8 mouse cellular contexts compared by ENCODE assay signal in the genomic region with DNA sequence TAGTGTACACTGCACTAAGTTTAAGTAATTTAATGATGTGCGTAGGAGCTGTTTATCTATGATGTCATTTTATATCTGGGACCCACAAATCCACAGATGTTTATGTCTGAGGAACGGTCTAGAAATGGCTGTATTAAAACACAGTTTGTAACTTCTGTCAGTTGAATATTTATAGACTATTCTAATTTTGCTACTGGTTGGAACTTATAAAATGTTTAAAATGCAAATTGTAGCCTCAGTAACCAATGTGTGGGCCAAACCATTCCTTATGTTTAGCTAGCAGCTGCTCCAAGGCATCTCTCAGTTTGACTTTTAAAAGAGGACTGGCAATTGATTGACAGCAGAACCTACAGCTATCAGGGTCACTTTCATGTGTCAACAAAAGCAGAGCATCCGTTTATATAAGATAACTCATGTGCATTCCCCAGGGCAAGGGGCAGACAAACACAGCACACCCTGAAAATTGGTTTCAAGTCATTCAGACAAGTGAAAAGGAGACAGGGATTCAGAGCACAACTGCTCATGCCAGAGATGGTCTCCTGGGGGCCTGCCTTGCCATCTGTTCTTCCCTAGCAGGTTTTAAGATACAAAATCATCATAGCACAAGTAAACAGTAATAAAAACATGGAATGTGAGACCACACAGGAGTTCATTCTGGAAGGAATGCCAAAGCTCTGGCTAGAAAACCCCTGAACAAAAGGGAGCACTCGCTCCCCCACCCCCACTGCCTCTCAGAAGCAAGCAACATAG. TPM values are rescaled to one million over a fixed set of nuclear protein-coding genes. Genes with fewer than 3 reads are reported as not detected.
A peak's percentile ranks its signal among the peaks of the same experiment; 100 is the strongest.
DNase-seq lines count a peak whose midpoint lies in the region; ATAC-seq and TF ChIP-seq lines count a peak whose summit lies in the region.
"Had no signal": no experiment of that assay in that cellular context is flagged by ENCODE, and none has a peak within 500 bp of the region (broad histone marks: within the 10 kb centered on the region; RNA-seq: fewer than 3 reads in every experiment).

No protein-coding gene starts in this region.

- no peak overlapping the region for H3K27ac ChIP-seq in liver, postnatal 0 days (ENCODE audit: low read depth)
- no peak overlapping the region for H3K27ac ChIP-seq in forebrain, embryonic 13.5 days
- no peak overlapping the region for H3K27ac ChIP-seq in liver, embryonic 11.5 days (ENCODE audit: low read depth, low read length)

- peak; percentile 22 for DNase-seq in liver
- DNase-seq in liver, postnatal 0 days, result no peak
- DNase-seq in liver, embryonic 11.5 days (ENCODE audit: low spot score), result no peak
- DNase-seq in testis, postnatal 14 days (ENCODE audit: low spot score), result peak; percentile 30
- DNase-seq in adrenal gland, postnatal 36 days, result no peak
- DNase-seq: lung, postnatal 4 days had no signal

- H3K9ac ChIP-seq in liver, postnatal 0 days (replicated peaks), result no peak overlapping the region
- H3K9ac ChIP-seq in forebrain, embryonic 13.5 days, result no peak overlapping the region
- H3K9ac ChIP-seq in liver, embryonic 11.5 days (ENCODE audit: low read depth, low read length), result no peak overlapping the region

- no peaks in the 10 kb centered on the region for H3K36me3 ChIP-seq in liver, postnatal 0 days (replicated peaks; ENCODE audit: insufficient read depth, low read length)
- H3K36me3 ChIP-seq in forebrain, embryonic 13.5 days (ENCODE audit: poor library complexity, severe bottlenecking), result no peaks in the 10 kb centered on the region
- no peaks in the 10 kb centered on the region for H3K36me3 ChIP-seq in liver, embryonic 11.5 days (ENCODE audit: control insufficient read depth, insufficient read depth, low read length)

- H3K27me3 ChIP-seq in liver, postnatal 0 days (ENCODE audit: insufficient read depth, low read length), result no peaks in the 10 kb centered on the region
- H3K27me3 ChIP-seq in forebrain, embryonic 13.5 days, result no peaks in the 10 kb centered on the region
- no peaks in the 10 kb centered on the region for H3K27me3 ChIP-seq in liver, embryonic 11.5 days (replicated peaks; ENCODE audit: control insufficient read depth, insufficient read depth, low read length)

- no peak overlapping the region for H3K4me3 ChIP-seq in liver, postnatal 0 days (ENCODE audit: low read depth, low read length)
- no peak overlapping the region for H3K4me3 ChIP-seq in forebrain, embryonic 13.5 days
- no peak overlapping the region for H3K4me3 ChIP-seq in liver, embryonic 11.5 days (ENCODE audit: low read depth, low read length)

- 51% methylated on average over 4 of the region's 4 CpGs for WGBS in liver, postnatal 0 days (ENCODE audit: insufficient replicate concordance)
- 49% methylated on average over 4 of the region's 4 CpGs for WGBS in forebrain, embryonic 13.5 days
- WGBS in liver, embryonic 11.5 days, result 56% methylated on average over 4 of the region's 4 CpGs

- no peak for TF ChIP-seq EP300 in liver, postnatal 0 days (IDR thresholded peaks at IDR 0.05; ENCODE audit: low read depth)

- H3K9me3 ChIP-seq in liver, postnatal 0 days (ENCODE audit: low read length), result no peaks in the 10 kb centered on the region
- H3K9me3 ChIP-seq in forebrain, embryonic 13.5 days (replicated peaks), result no peaks in the 10 kb centered on the region
- no peaks in the 10 kb centered on the region for H3K9me3 ChIP-seq in liver, embryonic 11.5 days (ENCODE audit: control insufficient read depth, low read length)

- ATAC-seq in liver, postnatal 0 days, result no peak
- peak; percentile 87 for ATAC-seq in forebrain, embryonic 13.5 days
- ATAC-seq in liver, embryonic 11.5 days (replicated peaks; ENCODE audit: low FRiP score), result peak; percentile 31; the same call in 1 of the 2 replicates
- no peak for ATAC-seq in megakaryocyte progenitor cell, adult 5-6 weeks (replicated peaks; ENCODE audit: poor library complexity)

- peaks cover 4% of the 10 kb centered on the region; the same call in 1 of the 2 replicates for H3K4me1 ChIP-seq in liver, postnatal 0 days (ENCODE audit: insufficient read depth)
- peaks cover 11% of the 10 kb centered on the region for H3K4me1 ChIP-seq in forebrain, embryonic 13.5 days
- H3K4me1 ChIP-seq in liver, embryonic 11.5 days (replicated peaks; ENCODE audit: control insufficient read depth, insufficient read depth, low read length), result peaks cover 5% of the 10 kb centered on the region; the same call in 1 of the 2 replicates

- no peak for TF ChIP-seq CTCF in liver, postnatal 0 days (IDR thresholded peaks at IDR 0.05; ENCODE audit: low read depth)

- H3K4me2 ChIP-seq in liver, postnatal 0 days (ENCODE audit: low read depth, low read length), result no peak overlapping the region
- no peak overlapping the region for H3K4me2 ChIP-seq in forebrain, embryonic 13.5 days
- no peak overlapping the region for H3K4me2 ChIP-seq in liver, embryonic 11.5 days

RNA-seq across cellular contexts. Expression of a gene that starts 48.0 kb away (rescaled TPM):
- 102 TPM in 2 replicates for polyA plus RNA-seq in liver, postnatal 0 days (2015; fragmentation: Nextera tagmentation; extraction: Ambion mirVana)
- polyA plus RNA-seq in forebrain, embryonic 13.5 days (2015; fragmentation: Nextera tagmentation; extraction: Ambion mirVana), result 190 and 208 TPM in 2 replicates
- 156 and 172 TPM in 2 replicates for polyA plus RNA-seq in liver, embryonic 11.5 days (2014; fragmentation: Nextera tagmentation; extraction: Ambion mirVana)
- total RNA-seq in megakaryocyte progenitor cell, adult 5-6 weeks (2015), result 77.6 and 78.2 TPM in 2 replicates
- total RNA-seq in megakaryocyte progenitor cell, adult 5-6 weeks (2017), result 113 and 134 TPM in 2 replicates
- 10 to 100 TPM; 72.0 to 83.2 TPM for total RNA-seq in adrenal gland, postnatal 36 days (2021)

Comparison
In these comparisons a context has a peak if more than half of its experiments do, and no peak if none do; other contexts are left out.
1. DNase-seq: peak in liver (single experiment) and testis, postnatal 14 days (single experiment); none in liver, postnatal 0 days (single experiment), liver, embryonic 11.5 days (single experiment) and adrenal gland, postnatal 36 days (0 of 2).
2. ATAC-seq: peak in forebrain, embryonic 13.5 days (single experiment) and liver, embryonic 11.5 days (single experiment); none in liver, postnatal 0 days (single experiment) and megakaryocyte progenitor cell, adult 5-6 weeks (single experiment).